Mouse (Mus musculus) adrenal gland, postnatal 36 days (tissue): ENCODE data around the gene Pogz. TPM values are rescaled to one million over a fixed set of nuclear protein-coding genes. Genes with fewer than 3 reads are reported as not detected.
"Not testable (repeated sequence)": the region's sequence is repeated elsewhere in the genome, so short reads cannot be mapped to it uniquely, and the experiment has no call there.

Experiments
- DNase-seq, 2 experiments: peaks; one replicate each; pipeline ENCODE4 v3.0.0; 2021; ENCODE audit warnings: mixed read lengths in 1 of 2
- total RNA-seq, 2 experiments: library from RNA; stranded (reverse); gene quantifications; 2 replicates each; pipeline ENCODE4 v1.2.3; 2021

Gene Pogz
- total RNA-seq, 2 experiments from 2014 or later: 28.1 to 32.8 TPM

DNA sequence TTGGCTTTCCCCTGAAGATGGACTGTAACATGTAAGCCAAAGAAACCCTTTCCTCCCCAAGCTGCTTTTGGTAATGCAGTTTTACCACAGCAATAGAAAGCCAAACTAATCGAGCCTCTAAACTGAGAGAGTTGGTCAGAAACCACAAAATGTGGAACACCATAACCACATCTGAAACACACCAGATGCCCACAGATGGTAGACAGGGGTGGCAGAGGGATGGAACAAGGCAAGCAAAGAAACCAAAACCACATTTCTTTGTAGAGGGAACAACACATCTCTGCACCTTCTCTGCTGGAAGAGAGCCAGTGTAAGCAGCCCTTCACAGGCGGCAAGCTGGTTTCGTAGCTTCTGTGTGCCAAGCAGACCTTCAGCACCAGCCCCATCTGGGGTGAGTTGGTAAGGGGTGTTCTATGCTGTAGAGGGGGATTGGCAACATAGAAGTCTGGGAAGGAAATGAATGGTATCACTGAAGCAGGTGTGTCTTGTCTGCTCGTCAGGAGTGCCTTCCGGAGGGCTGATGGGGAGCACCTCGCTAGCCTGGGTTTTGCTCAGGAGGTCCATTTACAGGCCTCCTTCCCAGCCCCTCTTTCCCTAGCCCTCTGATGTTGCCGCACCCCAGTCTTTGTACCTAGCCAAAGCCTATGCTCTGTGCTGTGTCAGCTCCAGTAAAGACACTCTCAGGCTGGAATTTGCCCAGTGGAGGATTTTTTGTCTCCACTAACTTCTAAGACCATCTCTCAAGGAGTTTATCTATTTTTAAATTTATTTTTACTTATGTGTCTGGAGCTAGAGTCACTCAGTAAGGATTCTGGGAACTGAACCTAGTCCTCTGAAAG, 78.8 kb downstream of the Pogz start:
- DNase-seq: no peak

DNA sequence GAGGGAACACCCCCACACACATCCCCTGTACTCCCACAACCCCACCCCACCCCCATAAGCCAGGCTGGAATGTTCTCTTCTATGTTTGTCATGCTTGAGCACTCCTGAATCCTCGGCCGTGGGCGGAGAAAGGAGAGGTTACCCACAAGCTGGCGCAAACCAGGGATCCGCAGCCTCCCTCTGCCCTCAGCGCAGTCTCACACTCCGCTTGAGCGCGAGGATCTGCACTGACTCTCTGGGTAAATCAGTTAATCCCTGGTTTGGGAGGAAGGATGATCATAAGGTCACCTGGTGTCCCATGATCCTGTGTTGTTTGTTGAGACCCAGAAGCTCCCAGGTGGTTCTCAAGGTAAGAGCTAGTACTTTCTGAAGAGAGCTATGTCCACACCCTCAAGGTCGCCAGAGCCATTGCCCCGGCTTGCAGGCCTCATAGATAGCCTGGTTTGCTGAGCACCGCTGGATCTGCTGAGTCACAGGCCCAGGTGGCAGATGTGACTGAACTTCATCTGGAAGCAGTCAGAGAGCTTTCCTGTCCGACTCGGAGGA, 80.5 kb downstream of the Pogz start:
- DNase-seq: peak in 1 of 2 experiments; percentile 19

DNA sequence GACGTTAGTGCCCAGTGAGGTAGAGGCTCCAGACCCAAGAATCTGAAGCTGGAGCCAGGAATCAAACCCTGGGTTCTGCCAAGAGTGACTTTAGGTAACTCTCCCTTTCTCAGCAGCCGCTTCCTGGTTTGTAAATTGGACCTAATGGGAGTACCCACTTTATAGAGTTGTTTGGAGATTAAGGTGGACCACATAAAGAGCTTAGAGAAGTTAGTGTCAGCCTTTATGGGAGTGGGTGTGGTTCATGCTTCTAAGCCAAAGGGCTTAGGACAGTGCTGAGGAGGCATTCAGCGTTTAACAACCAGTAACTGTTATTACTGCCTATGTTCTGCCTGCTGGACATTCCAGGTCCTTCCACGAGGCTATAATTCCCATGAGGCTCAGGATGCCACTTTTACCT, 81.5 kb downstream of the Pogz start:
- no peak for DNase-seq

DNA sequence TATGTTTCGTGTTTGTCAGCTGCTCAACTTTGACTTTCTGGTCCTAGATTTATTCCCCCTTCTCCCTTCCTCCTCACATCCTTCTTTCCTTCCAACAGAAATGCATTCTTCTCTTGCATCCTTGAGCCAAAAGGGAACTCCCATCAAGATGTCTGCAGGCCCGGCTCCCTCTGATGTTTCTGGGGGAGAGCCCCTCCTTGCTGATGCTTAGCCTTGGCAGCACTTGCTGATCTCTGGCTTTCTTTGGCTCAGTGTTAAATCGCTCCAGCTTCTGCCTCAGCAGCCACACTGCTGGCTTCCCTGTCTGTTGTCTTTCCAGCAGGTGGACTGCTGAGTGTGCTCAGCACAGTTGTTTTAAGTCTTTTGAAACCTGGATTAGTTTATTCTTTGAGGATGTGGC, 83.7 kb downstream of the Pogz start:
- no peak for DNase-seq

DNA sequence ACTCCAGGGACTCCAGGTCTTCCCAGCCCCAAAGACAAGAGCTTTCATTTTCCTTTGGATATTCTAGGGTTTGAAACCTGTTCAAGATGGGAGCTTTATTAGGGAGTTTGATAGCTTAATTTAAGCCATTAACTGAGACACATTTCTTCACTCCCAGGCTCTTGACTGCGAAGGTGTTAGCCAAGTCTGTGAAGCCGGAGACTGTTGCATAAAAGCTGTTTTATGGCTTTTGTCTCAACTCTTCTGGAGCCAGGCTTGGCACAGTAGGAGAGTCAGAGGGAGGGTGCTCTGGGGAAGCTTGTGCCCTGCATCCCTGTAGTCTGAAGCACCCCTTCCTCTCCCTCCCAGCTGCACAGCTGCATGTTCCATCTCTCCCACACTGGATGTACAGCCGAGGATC, 85.0 kb downstream of the Pogz start:
- no peak for DNase-seq

DNA sequence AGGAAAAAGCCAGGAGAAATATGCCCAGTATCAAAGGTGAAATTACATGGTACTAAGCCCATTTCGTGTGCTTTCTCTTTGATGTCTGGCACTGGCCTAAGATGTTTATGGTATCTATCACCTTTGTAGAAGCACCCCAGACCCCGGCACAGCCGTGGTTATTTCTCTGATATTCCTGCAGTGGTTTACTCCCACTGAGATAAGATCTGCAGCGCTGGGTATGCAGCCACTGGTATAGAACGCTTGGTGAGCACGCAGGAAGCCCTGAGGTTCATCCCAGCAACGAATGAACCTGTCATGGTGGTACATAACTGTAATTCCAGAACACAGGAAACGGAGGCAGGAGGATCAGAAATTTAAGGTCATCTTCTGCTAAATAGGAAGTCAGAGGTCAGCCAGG, 87.3 kb downstream of the Pogz start:
- no peak for DNase-seq

DNA sequence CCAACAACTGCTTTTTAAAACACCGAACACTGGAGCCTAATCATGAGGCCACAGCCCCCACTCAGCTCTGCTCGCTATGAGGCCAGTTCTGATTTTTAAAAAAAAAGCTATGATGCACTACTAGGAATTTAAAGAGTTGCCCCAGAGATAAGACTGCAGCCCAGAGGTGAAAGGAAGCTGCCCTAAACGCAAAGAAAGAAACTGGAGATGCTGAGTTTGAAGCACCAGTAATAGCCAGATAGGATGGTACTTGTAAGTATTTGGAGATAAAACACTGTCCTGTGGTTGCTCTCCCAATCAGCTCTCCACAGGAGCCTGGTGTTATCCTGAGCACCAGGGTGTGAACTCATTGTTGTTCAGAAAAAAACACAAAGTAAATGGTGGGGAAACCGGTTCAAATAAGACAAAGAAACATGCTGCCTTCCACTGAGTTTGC, 89.0 kb downstream of the Pogz start:
- not testable (repeated sequence) for DNase-seq

DNA sequence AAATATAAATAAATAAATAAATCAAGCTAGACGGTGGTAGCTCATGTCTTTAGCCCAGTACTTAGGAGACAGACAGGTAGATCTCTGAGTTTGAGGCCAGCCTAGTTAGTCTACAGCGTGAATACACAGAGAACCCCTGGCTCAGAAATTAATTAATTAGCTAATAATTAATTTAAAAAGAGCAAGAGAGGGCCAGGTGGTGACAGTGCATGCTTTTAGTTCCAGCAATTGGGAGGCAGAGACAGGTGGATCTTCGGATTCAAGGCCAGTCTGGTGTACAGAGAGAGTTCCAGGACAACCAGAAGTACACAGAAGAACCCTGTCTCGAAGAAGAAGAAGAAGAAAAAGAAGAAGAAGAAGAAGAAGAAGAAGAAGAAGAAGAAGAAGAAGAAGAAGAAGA, 91.6 kb downstream of the Pogz start:
- not testable (repeated sequence) for DNase-seq

DNA sequence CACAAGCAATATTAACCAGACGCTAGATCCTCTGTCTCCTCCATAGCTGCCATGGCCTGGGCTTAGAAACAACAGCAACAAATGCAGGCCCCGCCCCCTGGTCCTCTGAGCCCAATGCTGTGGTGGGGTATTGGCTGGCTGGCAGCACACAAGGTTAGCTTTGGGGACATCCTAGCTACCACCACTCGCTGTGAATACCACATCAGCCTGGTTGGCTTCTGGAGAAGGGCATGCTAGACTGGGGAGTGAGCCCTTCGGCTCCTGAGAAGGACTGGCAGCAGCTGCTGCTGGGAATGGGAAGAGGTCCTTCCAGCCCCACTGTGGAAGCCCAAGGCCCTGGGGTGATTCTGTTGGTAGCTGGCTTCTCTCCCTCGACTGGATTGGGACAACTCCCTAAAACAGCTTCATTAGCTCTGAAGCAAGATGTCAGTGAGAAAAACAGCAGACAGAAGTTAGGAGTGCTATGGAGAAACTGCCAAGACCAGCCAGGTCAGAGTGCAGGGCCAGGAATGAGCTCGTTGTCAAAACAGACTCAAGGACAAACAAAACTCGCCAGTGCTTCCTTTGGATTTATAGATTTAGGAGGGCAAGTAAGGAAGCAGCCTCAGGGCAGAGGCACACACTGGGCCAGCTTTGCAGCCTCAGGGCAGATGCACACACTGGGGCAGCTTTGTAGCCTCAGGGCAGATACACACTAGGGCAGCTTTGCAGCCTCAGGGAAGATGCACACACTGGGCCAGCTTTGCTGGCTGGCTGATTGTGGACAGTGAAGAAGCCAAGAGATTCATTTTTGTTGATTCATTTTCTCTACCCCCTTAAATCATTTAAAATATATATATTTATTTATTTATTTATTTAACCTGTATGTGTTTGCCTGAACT, 93.3 kb downstream of the Pogz start:
- peak; percentile 46 to 59 for DNase-seq

DNA sequence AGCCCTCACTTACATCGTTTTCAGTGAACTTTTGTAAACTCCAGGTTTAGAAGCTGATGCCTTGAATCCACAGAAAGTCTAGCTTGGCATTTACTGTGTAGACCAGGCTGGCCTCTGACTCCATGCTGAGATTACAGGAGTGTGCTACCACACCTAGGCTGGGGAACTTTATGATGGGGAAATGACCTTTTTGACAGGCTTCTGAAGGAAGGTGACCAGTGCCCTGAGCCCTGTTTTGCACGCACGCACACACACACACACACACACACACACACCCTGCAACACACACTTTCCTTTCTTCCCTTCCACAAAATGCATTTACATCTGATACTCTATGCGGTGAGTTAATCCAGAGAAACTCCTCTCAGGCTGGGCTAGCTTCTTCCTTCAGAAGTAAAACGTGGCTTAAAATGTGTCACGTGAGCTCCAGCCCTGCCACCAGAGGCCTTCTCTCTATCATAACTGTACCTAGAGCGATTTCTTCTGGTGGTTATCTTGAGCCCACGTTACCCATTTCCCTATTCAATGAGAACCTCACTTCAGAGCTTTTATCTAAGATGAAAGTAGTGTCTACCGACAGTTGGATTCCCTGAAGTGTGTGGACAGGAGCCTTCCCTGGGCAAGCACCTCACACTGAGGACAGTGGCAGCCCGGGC, 94.2 kb downstream of the Pogz start:
- not testable (repeated sequence) for DNase-seq

Other genes with a start within 250 kb of the Pogz start
- not detected for gene Gm10972, start 194.5 kb upstream of the Pogz start, total RNA-seq
- 10 to 100 TPM; 10.5 to 11.6 TPM for gene Tuft1, start 178.7 kb upstream of the Pogz start, total RNA-seq
- 1 to 10 TPM; 5.4 to 9.6 TPM for gene Selenbp2, start 144.0 kb upstream of the Pogz start, total RNA-seq
- 1 to 10 TPM in 1 of 2 experiments, under 1 TPM in 1; 0.79 to 1.4 TPM for gene Cgn, start 51.1 kb upstream of the Pogz start, total RNA-seq
- 100 to 1,000 TPM; 338 to 350 TPM for gene Psmb4, start 49.4 kb downstream of the Pogz start, total RNA-seq
- gene Selenbp1, start 95.5 kb downstream of the Pogz start, total RNA-seq: 10 to 100 TPM; 40.5 to 81.7 TPM
- 10 to 100 TPM; 24.0 to 24.6 TPM for gene Rfx5, start 116.5 kb downstream of the Pogz start, total RNA-seq
- 10 to 100 TPM; 61.8 to 62.9 TPM for gene Pi4kb, start 137.2 kb downstream of the Pogz start, total RNA-seq
- gene Zfp687, start 177.9 kb downstream of the Pogz start, total RNA-seq: 10 to 100 TPM; 23.1 to 37.7 TPM
- 100 to 1,000 TPM; 284 to 331 TPM for gene Psmd4, start 205.0 kb downstream of the Pogz start, total RNA-seq